ENCODE assay signal across 12 mouse cellular contexts in genomic region chr8:124099623-124099965, GRCm38 (mm10).
DNase-seq lines count a peak whose midpoint lies in the region; ATAC-seq lines count a peak whose summit lies in the region.
"Had no signal": no experiment of that assay in that cellular context is flagged by ENCODE, and none has a peak within 500 bp of the region (broad histone marks: within the 10 kb centered on the region; RNA-seq: fewer than 3 reads in every experiment).

No protein-coding gene starts in this region.

- H3K27me3 ChIP-seq in embryonic facial prominence, embryonic 10.5 days (replicated peaks; ENCODE audit: low read depth, poor library complexity, severe bottlenecking) = no peaks in the 10 kb centered on the region
- H3K27me3 ChIP-seq in embryonic facial prominence, embryonic 13.5 days = no peaks in the 10 kb centered on the region
- H3K27me3 ChIP-seq in hindbrain, embryonic 15.5 days = no peaks in the 10 kb centered on the region
- no peaks in the 10 kb centered on the region for H3K27me3 ChIP-seq in midbrain, embryonic 13.5 days
- H3K27me3 ChIP-seq: embryonic facial prominence, embryonic 15.5 days had no signal

- no peak overlapping the region for H3K9ac ChIP-seq in embryonic facial prominence, embryonic 13.5 days
- no peak overlapping the region for H3K9ac ChIP-seq in hindbrain, embryonic 15.5 days
- H3K9ac ChIP-seq in midbrain, embryonic 13.5 days (replicated peaks) = peak overlapping the region; percentile 28; the same call in 1 of the 2 replicates
- H3K9ac ChIP-seq: embryonic facial prominence, embryonic 15.5 days had no signal

- no peak overlapping the region for H3K4me3 ChIP-seq in embryonic facial prominence, embryonic 10.5 days
- H3K4me3 ChIP-seq in embryonic facial prominence, embryonic 13.5 days = no peak overlapping the region
- H3K4me3 ChIP-seq in hindbrain, embryonic 15.5 days = no peak overlapping the region
- H3K4me3 ChIP-seq in midbrain, embryonic 13.5 days (replicated peaks) = no peak overlapping the region
- H3K4me3 ChIP-seq: embryonic facial prominence, embryonic 15.5 days had no signal

- H3K27ac ChIP-seq in embryonic facial prominence, embryonic 10.5 days (replicated peaks) = peak overlapping the region; percentile 78; the same call in 1 of the 2 replicates
- peak overlapping the region; percentile 35; the same call in 1 of the 2 replicates for H3K27ac ChIP-seq in embryonic facial prominence, embryonic 13.5 days
- 0 out of 2 replicates have a peak overlapping the region, but pooled peaks have one; percentile 33 for H3K27ac ChIP-seq in hindbrain, embryonic 15.5 days (replicated peaks)
- peak overlapping the region; percentile 67 for H3K27ac ChIP-seq in midbrain, embryonic 13.5 days
- H3K27ac ChIP-seq: embryonic facial prominence, embryonic 15.5 days had no signal

- 75% methylated on average over 6 of the region's 6 CpGs for WGBS in embryonic facial prominence, embryonic 10.5 days
- WGBS in embryonic facial prominence, embryonic 13.5 days = 75% methylated on average over 6 of the region's 6 CpGs
- WGBS in hindbrain, embryonic 15.5 days = 60% methylated on average over 6 of the region's 6 CpGs
- 50% methylated on average over 6 of the region's 6 CpGs for WGBS in midbrain, embryonic 13.5 days

- peak overlapping the region; percentile 28 for H3K4me2 ChIP-seq in embryonic facial prominence, embryonic 13.5 days
- no peak overlapping the region for H3K4me2 ChIP-seq in hindbrain, embryonic 15.5 days
- H3K4me2 ChIP-seq in midbrain, embryonic 13.5 days (replicated peaks) = peak overlapping the region; percentile 15

- no peaks in the 10 kb centered on the region for H3K36me3 ChIP-seq in embryonic facial prominence, embryonic 10.5 days (replicated peaks)
- no peaks in the 10 kb centered on the region for H3K36me3 ChIP-seq in embryonic facial prominence, embryonic 13.5 days
- no peaks in the 10 kb centered on the region for H3K36me3 ChIP-seq in hindbrain, embryonic 15.5 days
- no peaks in the 10 kb centered on the region for H3K36me3 ChIP-seq in midbrain, embryonic 13.5 days
- H3K36me3 ChIP-seq: embryonic facial prominence, embryonic 15.5 days had no signal

- no peak for DNase-seq in embryonic facial prominence, embryonic 10.5 days (ENCODE audit: low spot score)
- DNase-seq in right cerebral cortex, postnatal 4 days = no peak
- DNase-seq in heart, postnatal 14 days = no peak
- DNase-seq: adrenal gland, postnatal 25 days; lung, postnatal 10 days had no signal

- H3K4me1 ChIP-seq in embryonic facial prominence, embryonic 10.5 days = peaks cover 19% of the 10 kb centered on the region
- H3K4me1 ChIP-seq in embryonic facial prominence, embryonic 13.5 days = peaks cover 11% of the 10 kb centered on the region
- peaks cover 13% of the 10 kb centered on the region for H3K4me1 ChIP-seq in hindbrain, embryonic 15.5 days (replicated peaks)
- H3K4me1 ChIP-seq in midbrain, embryonic 13.5 days (replicated peaks) = peaks cover 14% of the 10 kb centered on the region

- intact Hi-C loops in heart, postnatal 14 days (cut with DNase I) = no loop called here

- no peak for ATAC-seq in embryonic facial prominence, embryonic 13.5 days (ENCODE audit: insufficient number of reproducible peaks, insufficient read depth, low FRiP score, low TSS enrichment, low read depth)
- ATAC-seq in hindbrain, embryonic 15.5 days (ENCODE audit: low FRiP score, low read depth) = 0 out of 2 replicates have a peak, but pooled peaks have one; percentile 6
- peak; percentile 49; the same call in 1 of the 2 replicates for ATAC-seq in midbrain, embryonic 13.5 days
- ATAC-seq in erythroid progenitor cell, adult 5-6 weeks (replicated peaks; ENCODE audit: low FRiP score, poor library complexity, severe bottlenecking) = no peak
- ATAC-seq: CD4-positive, CD25-positive, alpha-beta regulatory T cell, adult 4 months; intestine, postnatal 0 days had no signal

- no peaks in the 10 kb centered on the region for H3K9me3 ChIP-seq in embryonic facial prominence, embryonic 10.5 days
- H3K9me3 ChIP-seq in embryonic facial prominence, embryonic 13.5 days = no peaks in the 10 kb centered on the region
- H3K9me3 ChIP-seq in hindbrain, embryonic 15.5 days = no peaks in the 10 kb centered on the region
- H3K9me3 ChIP-seq in midbrain, embryonic 13.5 days = no peaks in the 10 kb centered on the region
- H3K9me3 ChIP-seq: embryonic facial prominence, embryonic 15.5 days had no signal

Comparison
In these comparisons a context has a peak if more than half of its experiments do, and no peak if none do; other contexts are left out.
1. ATAC-seq: peak in hindbrain, embryonic 15.5 days (single experiment) and midbrain, embryonic 13.5 days (single experiment); none in embryonic facial prominence, embryonic 13.5 days (single experiment) and erythroid progenitor cell, adult 5-6 weeks (single experiment).
2. Peak in every context shown above with its lines, with median percentiles within 50 percentile points of each other: H3K27ac ChIP-seq.